Mouse (Mus musculus): Measurements from ENCODE around the gene Meiob.

The Meiob gene

GRCm38 (mm10) chr17:24821351-24822280, 17.5 kb downstream of the Meiob start:
- DNase-seq (ENCODE audit: low spot score in 2 of 2) = no peak

GRCm38 (mm10) chr17:24839842-24840241, 35.8 kb downstream of the Meiob start, which contains the start of gene Hagh:
Gene Hagh, plus strand, starts transcription at chr17:24840143.
- DNase-seq (ENCODE audit: low spot score in 2 of 2) = no peak

GRCm38 (mm10) chr17:24840341-24840740, 36.3 kb downstream of the Meiob start:
- DNase-seq (ENCODE audit: low spot score in 2 of 2) = no peak

- no peak for DNase-seq (ENCODE audit: low spot score in 2 of 2)
Observed at GRCm38 (mm10) chr17:24841133-24841532, 37.0 kb downstream of the Meiob start.

- DNase-seq (ENCODE audit: low spot score in 2 of 2) = no peak
Observed at GRCm38 (mm10) chr17:24842631-24843030, 38.5 kb downstream of the Meiob start.

- no peak for DNase-seq (ENCODE audit: low spot score in 2 of 2)
Observed at GRCm38 (mm10) chr17:24844525-24844924, 40.4 kb downstream of the Meiob start.

- no peak for DNase-seq (ENCODE audit: low spot score in 2 of 2)
Observed at GRCm38 (mm10) chr17:24847386-24847785, 43.3 kb downstream of the Meiob start.

GRCm38 (mm10) chr17:24848600-24849031, 44.5 kb downstream of the Meiob start:
- no peak for DNase-seq (ENCODE audit: low spot score in 2 of 2)

- DNase-seq (ENCODE audit: low spot score in 2 of 2) = no peak
Observed at GRCm38 (mm10) chr17:24849733-24850064, 45.6 kb downstream of the Meiob start.

GRCm38 (mm10) chr17:24850065-24850772, 46.1 kb downstream of the Meiob start, which contains the start of gene Fahd1:
Gene Fahd1, minus strand, starts transcription at chr17:24850364.
- DNase-seq (ENCODE audit: low spot score in 2 of 2) = peak; percentile 97 to 98

- DNase-seq (ENCODE audit: low spot score in 2 of 2) = no peak
Observed at GRCm38 (mm10) chr17:24850773-24851127, 46.7 kb downstream of the Meiob start.

GRCm38 (mm10) chr17:24851381-24852125, 47.5 kb downstream of the Meiob start:
- no peak for DNase-seq (ENCODE audit: low spot score in 2 of 2)

- DNase-seq (ENCODE audit: low spot score in 2 of 2) = no peak
Observed at GRCm38 (mm10) chr17:24855838-24856464, 51.9 kb downstream of the Meiob start.

GRCm38 (mm10) chr17:24856589-24856988, 52.5 kb downstream of the Meiob start:
- no peak for DNase-seq (ENCODE audit: low spot score in 2 of 2)

GRCm38 (mm10) chr17:24857831-24858470, 53.9 kb downstream of the Meiob start:
- no peak for DNase-seq (ENCODE audit: low spot score in 2 of 2)

- no peak for DNase-seq (ENCODE audit: low spot score in 2 of 2)
Observed at GRCm38 (mm10) chr17:24858967-24859366, 54.9 kb downstream of the Meiob start.

GRCm38 (mm10) chr17:24860076-24860475, 56.0 kb downstream of the Meiob start:
- no peak for DNase-seq (ENCODE audit: low spot score in 2 of 2)

GRCm38 (mm10) chr17:24861785-24862184, 57.7 kb downstream of the Meiob start:
- no peak for DNase-seq (ENCODE audit: low spot score in 2 of 2)

GRCm38 (mm10) chr17:24865776-24866175, 61.7 kb downstream of the Meiob start, which contains the start of gene Igfals:
Gene Igfals, plus strand, starts transcription at chr17:24865997.
- DNase-seq (ENCODE audit: low spot score in 2 of 2) = no peak

- DNase-seq (ENCODE audit: low spot score in 2 of 2) = peak in 1 of 2 experiments; percentile 42
Observed at GRCm38 (mm10) chr17:24867914-24868313, 63.8 kb downstream of the Meiob start.

Measured in left cerebral cortex, adult 9 months (tissue).